Comparison of ENCODE assay signal across 16 mouse cellular contexts in genomic region chr16:92239812-92240211, GRCm38 (mm10). TPM values are rescaled to one million over a fixed set of nuclear protein-coding genes. Genes with fewer than 3 reads are reported as not detected.
"Had no signal": no experiment of that assay in that cellular context is flagged by ENCODE, and none has a peak within 500 bp of the region (broad histone marks: within the 10 kb centered on the region; RNA-seq: fewer than 3 reads in every experiment).

No protein-coding gene starts in this region.

- DNase-seq: kidney, adult 11 months; kidney, adult 9 months; kidney, postnatal 36 days; layer of hippocampus, adult 9-11 months; layer of hippocampus, postnatal 36 days; liver; liver, embryonic 13.5 days; liver, postnatal 0 days; lung, postnatal 36 days; right cerebral cortex, postnatal 25 days had no signal

- H3K27ac ChIP-seq: kidney, postnatal 0 days; limb, embryonic 12.5 days; liver, embryonic 13.5 days; lung, embryonic 15.5 days; midbrain, embryonic 12.5 days had no signal

- H3K4me1 ChIP-seq: liver, embryonic 13.5 days had no signal

- H3K27me3 ChIP-seq: limb, embryonic 12.5 days; liver, embryonic 13.5 days; lung, embryonic 15.5 days; midbrain, embryonic 12.5 days had no signal

- H3K9me3 ChIP-seq: limb, embryonic 12.5 days; liver, embryonic 13.5 days; lung, embryonic 15.5 days; midbrain, embryonic 12.5 days had no signal

- ATAC-seq: liver, postnatal 0 days had no signal

- H3K9ac ChIP-seq: limb, embryonic 12.5 days; liver, embryonic 13.5 days; liver, postnatal 0 days; lung, embryonic 15.5 days; midbrain, embryonic 12.5 days had no signal

- H3K4me2 ChIP-seq: limb, embryonic 12.5 days; liver, embryonic 13.5 days; lung, embryonic 15.5 days; midbrain, embryonic 12.5 days had no signal

- H3K36me3 ChIP-seq: limb, embryonic 12.5 days; liver, embryonic 13.5 days; lung, embryonic 15.5 days; midbrain, embryonic 12.5 days had no signal

- H3K4me3 ChIP-seq: limb, embryonic 12.5 days; liver, embryonic 13.5 days; lung, embryonic 15.5 days; megakaryocyte, embryonic 14.5 days; midbrain, embryonic 12.5 days had no signal

RNA-seq across cellular contexts. Expression of gene Kcne2, which starts 52.4 kb away (rescaled TPM):
- polyA plus RNA-seq: liver, postnatal 0 days; small intestine, adult 2 months had no signal
